7 mouse cellular contexts compared by ENCODE assay signal in genomic region chr7:105602860-105603623, GRCm38 (mm10). TPM values are rescaled to one million over a fixed set of nuclear protein-coding genes. Genes with fewer than 3 reads are reported as not detected.
DNase-seq lines count a peak whose midpoint lies in the region; ATAC-seq lines count a peak whose summit lies in the region.

No protein-coding gene starts in this region.

- DNase-seq in adrenal gland, adult 2 months, result peak; percentile 76
- DNase-seq in gastrocnemius, postnatal 25 days, result peak; percentile 36
- DNase-seq in left cerebral cortex, postnatal 14 days (ENCODE audit: low spot score in 2 of 2), result peak; percentile 48 to 72
- DNase-seq in midbrain, embryonic 10.5 days (ENCODE audit: low spot score), result peak; percentile 68
- DNase-seq in right cerebral cortex, postnatal 4 days, result peak; percentile 68

- WGBS in intestine, embryonic 15.5 days, result 36% methylated on average over 9 of the region's 9 CpGs
- WGBS in midbrain, embryonic 10.5 days, result 39% methylated on average over 9 of the region's 9 CpGs

- peak; percentile 95 for ATAC-seq in common myeloid progenitor, adult 5-6 weeks (replicated peaks; ENCODE audit: low read depth, poor library complexity, severe bottlenecking)
- peak; percentile 84 for ATAC-seq in intestine, embryonic 15.5 days

- no peak overlapping the region for H3K4me3 ChIP-seq in intestine, embryonic 15.5 days (replicated peaks)
- H3K4me3 ChIP-seq in midbrain, embryonic 10.5 days, result no peak overlapping the region

- no peaks in the 10 kb centered on the region for H3K9me3 ChIP-seq in intestine, embryonic 15.5 days
- no peaks in the 10 kb centered on the region for H3K9me3 ChIP-seq in midbrain, embryonic 10.5 days (replicated peaks)

- no peaks in the 10 kb centered on the region for H3K4me1 ChIP-seq in intestine, embryonic 15.5 days (replicated peaks)
- 0 out of 2 replicates have a peak, but pooled peaks cover 4% of the 10 kb centered on the region for H3K4me1 ChIP-seq in midbrain, embryonic 10.5 days

- H3K27ac ChIP-seq in intestine, embryonic 15.5 days, result no peak overlapping the region
- no peak overlapping the region for H3K27ac ChIP-seq in midbrain, embryonic 10.5 days (replicated peaks)

- no peak overlapping the region for H3K9ac ChIP-seq in intestine, embryonic 15.5 days

- intact Hi-C loops in left cerebral cortex, postnatal 14 days (cut with DNase I), result loop anchor here (5.0 kb wide), 1 partner anchor 51 kb away; the partner anchor contains the start of gene Smpd1

- no peaks in the 10 kb centered on the region for H3K27me3 ChIP-seq in intestine, embryonic 15.5 days (replicated peaks)
- no peaks in the 10 kb centered on the region for H3K27me3 ChIP-seq in midbrain, embryonic 10.5 days (ENCODE audit: low read depth, poor library complexity, severe bottlenecking)

- no peak overlapping the region for H3K4me2 ChIP-seq in intestine, embryonic 15.5 days (replicated peaks)

- no peaks in the 10 kb centered on the region for H3K36me3 ChIP-seq in intestine, embryonic 15.5 days
- H3K36me3 ChIP-seq in midbrain, embryonic 10.5 days, result no peaks in the 10 kb centered on the region

RNA-seq across cellular contexts. Expression of gene Hpx, which starts 3.1 kb away (rescaled TPM):
- 1 to 10 TPM in 1 of 2 experiments, under 1 TPM in 1; 0.52 to 7.0 TPM for total RNA-seq in adrenal gland, adult 2 months (2021)
- polyA plus RNA-seq in adrenal gland, adult 2 months (2012; rRNA removed), result 0.25 and 2.0 TPM in 2 replicates
- not detected in 2 replicates for total RNA-seq in common myeloid progenitor, adult 5-6 weeks (2017)
- total RNA-seq in gastrocnemius, postnatal 25 days (2021), result not detected
- 3.8 and 4.8 TPM in 2 replicates for polyA plus RNA-seq in intestine, embryonic 15.5 days (2015; fragmentation: Nextera tagmentation; extraction: Ambion mirVana)
- under 1 TPM; 0.23 to 0.24 TPM for total RNA-seq in left cerebral cortex, postnatal 14 days (2021)
- polyA plus RNA-seq in midbrain, embryonic 10.5 days (2016; fragmentation: Nextera tagmentation; extraction: Ambion mirVana), result 0.07 and 0.17 TPM in 2 replicates

RNA-seq across cellular contexts. Expression of gene Apbb1, which starts 21.6 kb away (rescaled TPM):
- 10 to 100 TPM; 12.0 to 22.4 TPM for total RNA-seq in adrenal gland, adult 2 months (2021)
- 49.1 and 61.8 TPM in 2 replicates for polyA plus RNA-seq in adrenal gland, adult 2 months (2012; rRNA removed)
- 0.64 TPM in 1 of 2 replicates, not detected in the other for total RNA-seq in common myeloid progenitor, adult 5-6 weeks (2017)
- 1 to 10 TPM; 6.5 to 9.1 TPM for total RNA-seq in gastrocnemius, postnatal 25 days (2021)
- polyA plus RNA-seq in intestine, embryonic 15.5 days (2015; fragmentation: Nextera tagmentation; extraction: Ambion mirVana), result 36.6 and 37.8 TPM in 2 replicates
- 100 to 1,000 TPM; 450 to 459 TPM for total RNA-seq in left cerebral cortex, postnatal 14 days (2021)
- 112 and 134 TPM in 2 replicates for polyA plus RNA-seq in midbrain, embryonic 10.5 days (2016; fragmentation: Nextera tagmentation; extraction: Ambion mirVana)

RNA-seq across cellular contexts. Expression of gene Trim3, which starts 30.3 kb away (rescaled TPM):
- 10 to 100 TPM; 24.2 to 33.8 TPM for total RNA-seq in adrenal gland, adult 2 months (2021)
- 34.6 and 36.2 TPM in 2 replicates for polyA plus RNA-seq in adrenal gland, adult 2 months (2012; rRNA removed)
- 5.4 and 6.4 TPM in 2 replicates for total RNA-seq in common myeloid progenitor, adult 5-6 weeks (2017)
- total RNA-seq in gastrocnemius, postnatal 25 days (2021), result 10 to 100 TPM; 14.7 to 17.0 TPM
- polyA plus RNA-seq in intestine, embryonic 15.5 days (2015; fragmentation: Nextera tagmentation; extraction: Ambion mirVana), result 21.4 and 24.7 TPM in 2 replicates
- total RNA-seq in left cerebral cortex, postnatal 14 days (2021), result 100 to 1,000 TPM; 146 to 148 TPM
- polyA plus RNA-seq in midbrain, embryonic 10.5 days (2016; fragmentation: Nextera tagmentation; extraction: Ambion mirVana), result 30.3 and 36.0 TPM in 2 replicates

RNA-seq across cellular contexts. Expression of gene Timm10b, which starts 36.8 kb away (rescaled TPM):
- 100 to 1,000 TPM; 110 to 128 TPM for total RNA-seq in adrenal gland, adult 2 months (2021)
- 120 and 145 TPM in 2 replicates for polyA plus RNA-seq in adrenal gland, adult 2 months (2012; rRNA removed)
- 73.5 and 75.4 TPM in 2 replicates for total RNA-seq in common myeloid progenitor, adult 5-6 weeks (2017)
- 10 to 100 TPM; 58.3 to 59.5 TPM for total RNA-seq in gastrocnemius, postnatal 25 days (2021)
- polyA plus RNA-seq in intestine, embryonic 15.5 days (2015; fragmentation: Nextera tagmentation; extraction: Ambion mirVana), result 203 and 227 TPM in 2 replicates
- total RNA-seq in left cerebral cortex, postnatal 14 days (2021), result 10 to 100 TPM; 79.1 to 82.2 TPM
- polyA plus RNA-seq in midbrain, embryonic 10.5 days (2016; fragmentation: Nextera tagmentation; extraction: Ambion mirVana), result 164 TPM in 2 replicates

RNA-seq across cellular contexts. Expression of gene Arfip2, which starts 37.2 kb away (rescaled TPM):
- total RNA-seq in adrenal gland, adult 2 months (2021), result 10 to 100 TPM; 55.5 to 65.4 TPM
- 68.3 and 76.9 TPM in 2 replicates for polyA plus RNA-seq in adrenal gland, adult 2 months (2012; rRNA removed)
- total RNA-seq in common myeloid progenitor, adult 5-6 weeks (2017), result 28.3 and 30.8 TPM in 2 replicates
- total RNA-seq in gastrocnemius, postnatal 25 days (2021), result 10 to 100 TPM in 1 of 2 experiments, 1 to 10 TPM in 1; 9.9 to 11.0 TPM
- polyA plus RNA-seq in intestine, embryonic 15.5 days (2015; fragmentation: Nextera tagmentation; extraction: Ambion mirVana), result 66.0 and 72.7 TPM in 2 replicates
- 100 to 1,000 TPM in 1 of 2 experiments, 10 to 100 TPM in 1; 96.6 to 104 TPM for total RNA-seq in left cerebral cortex, postnatal 14 days (2021)
- 57.5 and 67.3 TPM in 2 replicates for polyA plus RNA-seq in midbrain, embryonic 10.5 days (2016; fragmentation: Nextera tagmentation; extraction: Ambion mirVana)

Comparison
In these comparisons a context has a peak if more than half of its experiments do, and no peak if none do; other contexts are left out.
1. RNA of gene Apbb1, which starts 21.6 kb away (total RNA-seq): 450 to 459 TPM in left cerebral cortex, postnatal 14 days; 12.0 to 22.4 TPM in adrenal gland, adult 2 months, 6.5 to 9.1 TPM in gastrocnemius, postnatal 25 days and 0.64 TPM in common myeloid progenitor, adult 5-6 weeks; every median in the first group is over 10 times any median in the second.
2. RNA of gene Trim3, which starts 30.3 kb away (total RNA-seq): 146 to 148 TPM in left cerebral cortex, postnatal 14 days; 24.2 to 33.8 TPM in adrenal gland, adult 2 months, 14.7 to 17.0 TPM in gastrocnemius, postnatal 25 days and 5.4 to 6.4 TPM in common myeloid progenitor, adult 5-6 weeks; every median in the first group is over 4 times any median in the second.
3. Peak in every context shown above with its lines, with median percentiles within 50 percentile points of each other: DNase-seq.